Mouse (Mus musculus) spleen, postnatal 4 days (tissue): Measurements from ENCODE around the gene Vwa5a.

ENCODE experiments used
- DNase-seq, 2 experiments: peaks; one replicate each; pipeline ENCODE4 v3.0.0; 2022; ENCODE audit warnings: low spot score in 2 of 2

Gene Vwa5a

DNA sequence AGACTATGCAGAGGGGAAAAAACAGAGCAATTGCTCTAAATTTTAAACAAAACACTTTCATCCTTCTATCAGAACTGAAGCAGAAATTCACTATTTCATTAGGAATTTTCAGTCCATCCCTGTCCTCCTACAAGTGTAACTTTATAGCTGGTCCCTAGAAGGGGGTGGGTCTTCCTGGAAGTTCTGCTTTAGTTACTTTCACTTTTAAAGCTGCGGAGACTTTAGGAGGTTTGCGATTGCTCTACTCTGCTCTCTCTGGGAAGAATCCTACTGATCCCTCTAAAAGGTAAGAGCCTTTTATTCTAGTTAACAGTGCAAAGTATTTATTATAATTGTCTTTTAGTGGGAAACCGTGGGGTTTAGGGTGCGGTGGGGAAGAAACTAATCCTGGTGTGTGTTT is at the start of gene Vwa5a:
Gene Vwa5a, plus strand, starts transcription at position 167 of the 400 bp plus-strand sequence.
- no peak for DNase-seq

DNA sequence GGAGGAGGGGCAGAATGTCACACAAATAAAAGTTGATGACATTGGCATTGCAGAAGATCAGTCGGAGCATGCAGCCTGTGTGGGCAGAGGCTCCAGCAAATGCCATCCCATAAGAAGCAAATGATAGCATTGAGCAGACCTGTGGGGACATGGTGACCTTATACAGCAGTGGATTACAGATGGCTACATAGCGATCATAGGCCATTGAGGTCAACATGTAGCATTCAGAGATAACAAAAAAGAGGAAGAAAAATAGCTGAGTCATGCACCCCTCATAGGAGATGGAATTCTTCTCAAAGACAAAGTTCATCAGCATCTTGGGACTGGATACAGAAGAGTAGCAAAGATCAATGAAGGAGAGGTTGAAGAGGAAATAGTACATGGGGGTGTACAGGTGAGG is 45.2 kb upstream of the Vwa5a start:
- DNase-seq: no peak

DNA sequence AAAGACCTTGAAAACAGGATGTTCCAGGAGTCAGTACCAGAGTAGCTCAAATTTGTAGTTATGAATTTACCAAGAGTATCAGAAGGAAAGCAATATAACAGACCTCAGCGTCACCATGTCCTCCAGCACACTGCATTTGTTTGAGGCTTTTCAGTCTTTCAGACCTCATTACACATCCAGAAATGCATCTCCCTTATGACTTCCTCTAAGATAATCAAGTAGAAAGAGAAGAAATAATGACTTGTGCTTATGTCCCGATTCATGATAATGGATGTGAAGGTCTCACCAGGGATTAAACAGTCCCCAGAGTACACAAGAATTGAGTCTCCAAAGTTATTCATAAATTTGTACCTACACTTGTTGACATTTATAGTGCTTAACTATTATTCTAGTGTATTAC is 43.6 kb upstream of the Vwa5a start, which contains the start of gene Olfr918:
Gene Olfr918, minus strand, starts transcription at position 101 of the 400 bp plus-strand sequence.
- no peak for DNase-seq

DNA sequence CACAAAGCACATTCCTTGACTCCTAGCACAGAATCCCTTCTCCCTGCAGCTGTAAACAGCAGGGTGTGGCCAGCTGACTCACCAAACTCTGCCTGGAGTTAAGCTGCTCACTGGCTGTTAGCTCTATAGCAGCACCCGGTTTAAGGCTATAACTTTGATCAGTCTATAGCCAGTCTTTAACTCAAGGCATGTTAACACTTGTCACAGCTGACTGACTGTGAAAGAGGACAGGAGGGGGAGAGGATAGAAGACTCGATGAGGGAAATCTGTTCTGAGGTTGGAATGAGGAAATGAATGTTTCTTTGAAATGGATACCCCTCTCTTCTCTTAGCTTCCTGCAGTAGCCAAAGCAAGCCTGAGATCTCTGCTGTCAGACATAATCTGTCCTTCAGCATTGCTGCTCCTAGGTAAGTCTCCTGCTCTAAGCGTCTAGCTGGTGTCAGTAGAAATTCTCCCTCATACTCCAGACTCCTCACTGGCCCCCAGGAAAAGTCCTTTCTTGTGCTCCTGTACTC is 916 bp downstream of the Vwa5a start:
- DNase-seq: no peak

DNA sequence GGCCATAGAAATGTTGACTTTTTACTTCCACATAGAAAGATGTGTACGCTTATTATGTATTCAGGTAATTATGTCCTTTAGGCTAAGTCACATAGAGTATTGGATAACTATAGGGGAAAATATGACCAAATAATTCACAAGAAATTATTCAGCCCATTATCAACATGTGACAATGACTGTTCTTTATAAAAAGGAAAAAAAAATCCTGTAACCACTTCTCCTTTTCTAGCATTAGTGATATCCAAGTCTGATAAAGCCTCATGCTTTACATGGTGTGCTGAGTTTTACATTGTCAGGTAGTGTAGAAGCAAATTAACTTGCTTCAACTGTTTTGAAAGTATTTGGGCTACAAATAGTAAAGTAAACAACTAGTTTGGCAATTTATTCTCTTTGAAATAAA is 6.0 kb downstream of the Vwa5a start:
- DNase-seq: no peak

DNA sequence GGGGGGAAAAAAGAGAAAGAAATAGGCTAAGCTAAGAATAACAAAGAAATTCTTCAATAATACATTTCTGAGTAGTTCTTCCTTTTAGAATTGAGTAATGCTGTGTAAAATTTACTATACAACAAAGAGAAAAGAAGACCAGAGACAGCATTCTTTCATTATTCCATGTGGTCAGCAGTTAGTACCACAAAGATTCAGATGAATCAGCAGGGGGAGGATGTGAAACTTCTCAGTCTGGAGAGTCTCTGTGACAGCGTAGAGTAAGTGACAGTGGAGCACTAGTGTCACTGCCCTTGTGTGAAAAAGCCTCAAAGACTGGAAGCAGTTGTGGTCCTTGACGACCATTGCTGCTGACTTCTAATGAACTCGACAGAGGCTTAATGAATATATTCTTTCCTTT is 10.2 kb downstream of the Vwa5a start:
- DNase-seq: no peak

DNA sequence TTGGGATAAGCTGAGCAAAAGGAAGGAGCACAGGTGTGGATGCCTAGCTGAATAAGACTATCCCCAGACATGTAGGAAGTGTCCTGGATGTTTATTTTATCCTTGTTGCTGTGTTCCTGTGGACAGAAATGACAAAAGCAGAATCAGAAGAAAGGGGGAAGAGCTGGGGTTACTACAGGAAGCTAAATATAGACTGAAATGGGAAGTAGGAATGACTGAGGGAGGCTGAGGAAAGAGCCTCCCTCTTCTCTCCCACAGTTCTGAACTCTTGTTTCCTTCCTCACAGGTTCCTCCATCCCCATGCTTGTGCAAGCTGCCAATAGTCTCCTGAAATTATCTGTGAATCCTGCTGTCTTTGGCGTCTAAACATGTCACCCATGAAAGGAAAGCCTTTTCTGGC is 23.3 kb downstream of the Vwa5a start:
- no peak for DNase-seq

DNA sequence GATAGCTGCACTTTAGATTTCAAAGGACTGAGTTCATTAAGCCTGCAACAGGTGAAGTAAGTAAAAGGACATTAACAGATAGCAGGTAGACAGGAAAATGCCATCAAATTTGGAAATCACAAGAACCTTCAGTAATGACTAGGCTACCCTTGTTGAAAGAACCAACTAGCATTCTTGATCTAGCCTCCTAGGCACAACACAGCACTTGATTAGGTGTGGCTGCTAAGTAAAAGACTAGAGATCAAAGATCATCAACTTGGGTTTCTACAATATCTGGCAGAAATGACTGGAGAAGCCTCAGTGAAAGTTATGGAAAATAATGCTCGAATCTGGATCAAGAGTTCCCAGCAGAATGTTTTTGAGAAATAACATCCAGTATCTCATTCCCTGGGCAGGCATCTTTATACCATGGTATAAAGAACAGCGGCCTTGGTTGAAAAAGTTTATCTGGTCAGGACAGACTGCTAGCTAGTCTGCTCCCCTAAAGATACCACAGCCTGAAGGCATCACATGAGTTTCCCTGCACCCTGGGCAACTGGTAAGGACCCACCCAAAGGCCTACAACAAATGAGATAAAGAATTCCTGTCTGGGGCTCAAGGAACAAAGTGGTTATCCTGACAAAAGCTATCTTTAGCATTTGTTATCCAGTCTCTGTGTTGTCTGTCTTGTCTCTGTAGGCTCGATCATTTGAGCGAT is 26.7 kb downstream of the Vwa5a start:
- no peak for DNase-seq

DNA sequence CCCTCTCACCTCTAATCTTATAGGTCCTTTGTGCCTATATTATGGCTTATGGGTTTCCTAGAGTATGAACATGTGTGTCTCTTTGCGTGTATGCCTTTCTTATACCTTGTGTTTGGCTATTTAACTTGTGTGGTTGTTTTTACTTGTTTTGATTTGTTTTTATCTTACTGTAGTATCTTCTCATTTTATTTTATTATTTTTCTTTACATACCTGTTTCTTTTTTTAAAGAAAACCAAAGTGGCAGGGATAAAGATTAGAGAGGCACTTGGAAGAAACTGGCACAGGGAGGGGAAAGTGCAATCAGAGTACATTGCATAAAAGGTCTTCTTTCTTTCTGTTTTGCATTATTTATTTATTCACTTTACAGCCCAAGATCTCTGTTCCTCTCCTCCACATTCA is 33.9 kb downstream of the Vwa5a start, which contains the start of gene Olfr920:
Gene Olfr920, plus strand, starts transcription at position 301 of the 400 bp plus-strand sequence.
- DNase-seq: no peak

DNA sequence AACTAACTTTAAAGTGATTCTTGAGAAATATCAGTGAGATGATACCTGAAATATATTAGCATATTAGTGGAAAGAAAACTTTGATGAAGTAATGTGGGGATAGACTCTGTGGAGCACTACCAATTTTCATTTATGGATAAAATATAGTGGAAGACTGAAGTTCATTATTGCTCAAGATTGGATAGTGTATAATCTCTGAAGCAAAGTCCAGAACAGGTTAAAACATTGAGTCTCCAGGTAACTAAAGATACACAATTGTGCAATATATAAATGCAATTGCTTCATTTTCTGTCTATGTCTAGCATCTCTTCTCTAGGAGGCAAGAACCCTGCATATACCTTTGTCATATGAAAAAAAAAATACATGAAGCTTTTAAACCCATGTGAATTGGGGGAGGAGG is 54.7 kb downstream of the Vwa5a start, which contains the start of gene Olfr921:
Gene Olfr921, plus strand, starts transcription at position 301 of the 400 bp plus-strand sequence.
- DNase-seq: no peak

DNA sequence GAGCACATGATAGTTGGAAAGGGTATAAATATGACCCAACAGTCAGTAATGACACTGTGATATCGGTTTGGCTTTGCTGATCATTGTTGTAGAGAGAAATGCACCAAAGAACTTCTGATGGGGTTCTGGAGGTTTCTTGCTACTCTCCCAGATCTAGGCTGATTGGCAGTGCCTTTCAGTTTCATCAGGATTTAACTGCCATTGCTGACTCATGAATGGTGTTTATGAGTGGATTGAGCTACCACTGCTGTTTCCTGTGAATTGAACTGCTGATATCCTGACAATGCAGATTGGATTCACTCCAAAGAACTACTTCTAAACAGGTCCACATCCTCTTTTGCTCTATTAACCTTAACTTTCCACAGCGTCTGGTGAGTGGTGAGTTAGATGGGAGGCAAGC is 74.6 kb downstream of the Vwa5a start:
- no peak for DNase-seq
